Mouse (Mus musculus) midbrain, embryonic 11.5 days (tissue): Measurements from ENCODE around the gene Rpp30. TPM values are rescaled to one million over a fixed set of nuclear protein-coding genes. Genes with fewer than 3 reads are reported as not detected.

Experiments
- ATAC-seq: fragments of 200-750 bp; cut with Nextera tagmentation; 2 replicates; pipeline ENCODE4 v1.8.0; 2017; ENCODE audit warnings: moderate TSS enrichment, moderate library complexity; ENCODE audit not compliant: low FRiP score
- DNase-seq: peaks from one replicate; pipeline ENCODE4 v3.0.0; 2015; ENCODE audit warnings: low spot score; ENCODE audit errors: missing footprints
- H3K27ac ChIP-seq: fragments of 300-500 bp; sonication (generic); 2 replicates; pipeline ENCODE4 v1.5.1; 2014; ENCODE audit warnings: low read depth, low read length
- H3K27me3 ChIP-seq: fragments of 300-500 bp; sonication (generic); 2 replicates; pipeline ENCODE4 v1.6.1; 2014; ENCODE audit warnings: mild to moderate bottlenecking, low read length, moderate library complexity, mixed read lengths; ENCODE audit not compliant: control insufficient read depth, insufficient read depth
- H3K36me3 ChIP-seq: fragments of 300-500 bp; sonication (generic); 2 replicates; pipeline ENCODE4 v1.6.1; 2014; ENCODE audit warnings: mild to moderate bottlenecking, low read length, moderate library complexity, mixed read lengths; ENCODE audit not compliant: control insufficient read depth, insufficient read depth
- H3K4me1 ChIP-seq: fragments of 300-500 bp; sonication (generic); 2 replicates; pipeline ENCODE4 v1.6.1; 2014; ENCODE audit warnings: low read length; ENCODE audit not compliant: control insufficient read depth, insufficient read depth
- H3K4me2 ChIP-seq: fragments of 300-500 bp; sonication (generic); 2 replicates; pipeline ENCODE4 v1.6.1; 2014; ENCODE audit warnings: mild to moderate bottlenecking, moderate library complexity
- H3K4me3 ChIP-seq: fragments of 300-500 bp; sonication (generic); 2 replicates; pipeline ENCODE4 v1.5.1; 2014; ENCODE audit warnings: low read depth, low read length
- H3K9ac ChIP-seq: fragments of 300-500 bp; sonication (generic); 2 replicates; pipeline ENCODE4 v1.6.1; 2014; ENCODE audit warnings: low read length
- H3K9me3 ChIP-seq: fragments of 300-500 bp; sonication (generic); 2 replicates; pipeline ENCODE4 v1.6.1; 2016; ENCODE audit warnings: low read length; ENCODE audit not compliant: control insufficient read depth
- WGBS: fragments of 180-500 bp; shearing (Covaris S2); extraction: QIAGEN DNeasy Blood & Tissue Kit; methylation state at CpG from one replicate; pipeline ENCODE4 v1.1.7; 2014; 5-methylcytosine and 5-hydroxymethylcytosine counted together
- polyA plus RNA-seq: library from polyadenylated mRNA; unstranded; fragments of >200 nt; fragmentation: Nextera tagmentation; extraction: Ambion mirVana; gene quantifications from 2 replicates; pipeline ENCODE4 v1.2.1, GENCODE M21; 2014

The Rpp30 gene
- polyA plus RNA-seq, result 112 and 123 TPM in 2 replicates

DNA sequence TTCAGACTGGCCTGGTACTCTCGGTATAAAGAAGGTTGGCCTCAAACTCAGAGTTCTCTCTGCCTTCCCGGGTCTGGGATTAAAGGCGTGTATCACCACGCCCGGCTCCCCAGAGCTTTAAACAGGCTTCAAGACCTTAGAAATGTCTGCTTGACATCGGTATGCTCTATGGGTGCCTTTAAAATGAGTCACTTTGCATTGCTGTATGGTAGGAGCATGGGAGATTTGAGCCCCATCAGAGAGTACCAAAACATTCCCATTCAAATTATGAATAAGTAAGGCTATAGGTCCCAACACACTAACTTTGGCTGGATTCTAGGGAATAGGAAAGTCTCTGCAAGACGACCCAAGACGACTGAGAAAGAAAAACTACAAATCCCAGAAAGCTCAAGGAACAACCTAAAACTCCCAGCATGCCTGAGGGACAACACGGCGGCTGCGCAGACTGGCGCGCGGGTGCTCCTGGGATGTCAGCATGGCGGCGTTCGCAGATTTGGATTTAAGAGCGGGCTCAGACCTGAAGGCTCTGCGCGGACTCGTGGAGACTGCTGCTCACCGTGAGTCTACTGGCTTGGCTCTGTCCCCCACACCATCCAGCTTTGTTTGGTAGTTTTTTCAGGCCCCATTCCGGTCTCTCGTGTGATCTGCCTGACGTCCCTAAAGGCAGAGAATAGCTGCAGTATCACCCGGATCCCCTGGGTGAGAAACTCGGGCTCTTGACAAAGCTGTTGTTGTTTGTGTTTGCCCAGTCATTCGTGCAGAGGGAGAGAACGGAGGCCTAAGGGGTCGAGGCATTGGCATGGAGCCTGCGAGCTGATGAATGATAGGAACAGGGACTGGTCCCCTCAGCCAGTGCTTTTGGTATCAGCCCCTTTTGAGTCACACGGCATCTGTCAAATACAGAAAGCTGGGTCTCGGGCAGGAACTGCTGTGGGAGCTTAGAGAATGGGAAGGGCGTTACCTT is at the start of gene Rpp30:
Gene Rpp30, plus strand, starts transcription at position 455 of the 964 bp plus-strand sequence.
- peak within 1 kb of the TSS; percentile 30 for H3K27ac ChIP-seq
- H3K9me3 ChIP-seq, result no peaks in the 10 kb centered on the region
- peak within 1 kb of the TSS; percentile 81 for H3K4me3 ChIP-seq
- ATAC-seq (peak; percentile 94), DNase-seq (peak; percentile 97)
- H3K4me1 ChIP-seq, result peaks cover 6% of the 10 kb centered on the region; the same call in 1 of the 2 replicates
- peak within 1 kb of the TSS; percentile 85 for H3K9ac ChIP-seq
- H3K36me3 ChIP-seq, result peaks cover 3% of the 10 kb centered on the region; the same call in 1 of the 2 replicates
- no peaks in the 10 kb centered on the region for H3K27me3 ChIP-seq
- H3K4me2 ChIP-seq, result peak within 1 kb of the TSS; percentile 84
- WGBS, result 1% methylated on average over 34 of the region's 34 CpGs

DNA sequence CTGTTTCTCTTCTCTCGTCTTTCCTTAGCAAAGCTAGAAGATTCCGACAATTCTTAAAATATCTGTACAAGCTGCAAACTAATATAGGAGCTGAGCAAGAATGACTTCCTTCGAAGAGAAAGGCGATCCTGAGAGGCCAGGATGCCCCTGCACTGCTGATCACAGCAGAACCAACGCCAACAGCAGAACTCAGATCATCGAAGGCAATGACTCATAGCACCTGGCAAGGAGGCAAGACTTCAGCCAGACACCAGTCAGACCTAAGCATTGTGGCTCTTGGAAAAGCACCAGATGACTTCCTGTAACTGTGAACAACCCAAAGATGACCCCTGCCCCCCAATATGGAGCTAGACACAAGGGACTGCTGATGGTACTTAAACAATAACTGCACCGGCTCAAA is 37.5 kb upstream of the Rpp30 start:
- Histone ChIP-seq H3K36me3 (no peaks in the 10 kb centered on the region), H3K4me3 (no peak overlapping the region), H3K4me1 (no peaks in the 10 kb centered on the region), H3K9me3 (no peaks in the 10 kb centered on the region), H3K27me3 (no peaks in the 10 kb centered on the region), H3K27ac (no peak overlapping the region), H3K4me2 (no peak overlapping the region), H3K9ac (no peak overlapping the region)
- DNase-seq (no peak), ATAC-seq (no peak)
- 85% methylated on average over 7 of the region's 7 CpGs for WGBS

DNA sequence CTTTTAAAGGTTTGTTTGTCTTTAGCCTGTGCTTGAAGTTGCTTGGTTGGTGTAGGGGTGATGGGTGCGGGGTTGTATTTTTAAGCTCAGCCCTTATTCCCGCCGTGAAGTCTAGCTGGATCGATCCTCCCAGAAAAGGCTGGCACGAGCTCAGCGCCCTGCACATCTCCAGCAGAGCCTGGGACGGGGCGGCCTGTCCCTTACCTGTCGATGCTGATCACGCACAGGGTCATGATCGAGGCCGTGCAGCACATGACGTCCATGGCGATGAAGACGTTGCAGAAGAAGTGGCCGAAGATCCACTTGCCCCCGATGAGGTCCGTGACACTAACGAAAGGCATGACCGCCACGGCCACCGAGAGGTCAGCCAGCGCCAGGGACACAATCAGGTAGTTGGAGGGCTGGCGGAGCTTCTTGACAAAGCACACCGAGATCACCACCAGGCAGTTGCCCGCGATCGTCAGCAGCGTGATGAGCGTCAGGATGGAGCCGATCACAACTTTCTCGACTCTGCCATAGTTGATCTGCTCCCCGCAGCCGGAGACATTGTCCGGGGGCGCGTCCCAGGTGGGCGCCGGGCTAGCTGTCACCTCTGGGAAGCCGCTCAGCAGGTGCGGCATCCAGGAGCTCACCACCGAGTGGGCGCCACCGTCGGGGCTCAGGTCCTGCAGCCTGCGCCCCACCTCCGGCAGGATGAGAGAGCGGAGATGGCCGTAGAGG is 26.9 kb upstream of the Rpp30 start:
- peak; percentile 81 for DNase-seq
- H3K9me3 ChIP-seq, result no peaks in the 10 kb centered on the region
- H3K36me3 ChIP-seq, result no peaks in the 10 kb centered on the region
- 11% methylated on average over 49 of the region's 49 CpGs for WGBS
- H3K27me3 ChIP-seq, result peaks cover 21% of the 10 kb centered on the region
- H3K4me2 ChIP-seq, result peak overlapping the region; percentile 71
- no peak overlapping the region for H3K27ac ChIP-seq
- peak overlapping the region; percentile 62 for H3K4me3 ChIP-seq
- peak overlapping the region; percentile 57 for H3K9ac ChIP-seq
- no peak for ATAC-seq
- peaks cover 2% of the 10 kb centered on the region; the same call in 1 of the 2 replicates for H3K4me1 ChIP-seq

DNA sequence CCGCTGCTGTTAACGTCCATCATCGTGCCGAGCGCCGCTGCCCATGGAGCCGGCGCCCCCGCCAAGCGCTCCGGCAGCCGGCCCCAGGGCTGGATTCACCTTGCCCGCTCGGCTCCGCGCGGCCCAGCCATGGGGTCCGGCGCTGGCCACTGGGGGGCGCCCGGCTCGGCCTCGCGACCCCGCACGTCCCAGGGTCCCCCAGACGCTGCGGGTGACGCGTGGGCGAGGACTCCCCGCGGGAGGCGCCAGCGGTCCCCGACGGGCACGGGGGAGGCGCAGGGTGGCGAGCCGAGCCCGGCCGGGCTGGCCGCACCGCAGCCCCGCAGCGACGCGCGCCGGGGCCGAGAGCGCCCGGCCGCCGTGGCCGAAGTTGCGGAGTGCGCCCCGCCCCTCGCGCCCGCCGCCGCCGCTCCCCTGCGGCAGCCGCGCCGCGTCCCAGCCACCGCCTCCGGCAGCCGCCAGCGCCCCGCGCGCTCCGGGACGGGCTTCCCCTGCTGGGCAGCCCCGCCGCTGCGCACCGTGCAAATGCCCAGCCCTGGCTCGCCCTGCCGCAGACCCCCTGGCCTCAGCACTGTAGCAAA is 26.2 kb upstream of the Rpp30 start, which contains the start of gene Htr7:
Gene Htr7, minus strand, starts transcription at position 277 of the 581 bp plus-strand sequence.
- DNase-seq, result peak; percentile 98
- H3K27me3 ChIP-seq, result peaks cover 21% of the 10 kb centered on the region
- WGBS, result 0% methylated on average over 68 of the region's 86 CpGs
- no peak within 1 kb of the TSS for H3K27ac ChIP-seq
- H3K36me3 ChIP-seq, result no peaks in the 10 kb centered on the region
- H3K4me1 ChIP-seq, result peaks cover 2% of the 10 kb centered on the region; the same call in 1 of the 2 replicates
- peak within 1 kb of the TSS; percentile 57 for H3K9ac ChIP-seq
- no peaks in the 10 kb centered on the region for H3K9me3 ChIP-seq
- peak within 1 kb of the TSS; percentile 71 for H3K4me2 ChIP-seq
- peak within 1 kb of the TSS; percentile 62 for H3K4me3 ChIP-seq
- ATAC-seq, result peak; percentile 98

DNA sequence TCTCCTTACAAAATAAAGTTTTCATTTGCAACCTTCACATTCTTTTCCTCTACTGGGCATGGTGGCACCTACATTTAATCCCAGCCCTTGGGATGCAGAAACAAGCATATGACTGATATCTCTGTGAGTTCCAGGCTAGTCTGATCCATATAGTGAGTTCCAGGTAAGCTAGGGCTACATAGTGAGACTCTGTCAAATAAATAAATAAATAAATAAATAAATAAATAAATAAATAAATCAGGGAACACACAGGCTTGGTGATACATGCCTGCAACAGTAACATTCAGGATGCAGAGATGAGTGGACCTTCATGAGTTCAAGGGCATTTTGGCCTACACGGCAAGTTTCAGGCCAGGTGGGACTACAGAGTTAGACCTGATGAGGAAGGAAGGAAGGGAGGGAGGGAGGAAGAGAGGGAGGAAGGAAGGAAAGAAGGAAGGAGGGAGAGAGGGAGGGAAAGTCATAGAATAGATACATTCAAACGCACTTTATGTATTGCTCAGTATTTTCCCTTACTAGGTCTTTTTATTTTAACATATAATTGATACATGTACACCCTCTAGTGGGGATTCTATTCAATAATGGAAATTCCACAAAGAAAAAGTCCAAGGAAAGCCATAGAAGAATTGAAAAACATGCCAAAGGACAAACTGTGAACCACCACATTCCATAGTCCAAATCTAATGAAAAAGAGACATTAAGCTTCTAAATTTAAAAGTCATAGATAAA is 20.6 kb upstream of the Rpp30 start:
- no peak overlapping the region for H3K4me2 ChIP-seq
- H3K4me1 ChIP-seq, result no peaks in the 10 kb centered on the region
- no peak overlapping the region for H3K4me3 ChIP-seq
- H3K36me3 ChIP-seq, result no peaks in the 10 kb centered on the region
- DNase-seq, result no peak
- no peak overlapping the region for H3K9ac ChIP-seq
- ATAC-seq, result no peak
- 78% methylated on average over 2 of the region's 2 CpGs for WGBS
- H3K9me3 ChIP-seq, result no peaks in the 10 kb centered on the region
- no peak overlapping the region for H3K27ac ChIP-seq
- no peaks in the 10 kb centered on the region for H3K27me3 ChIP-seq

DNA sequence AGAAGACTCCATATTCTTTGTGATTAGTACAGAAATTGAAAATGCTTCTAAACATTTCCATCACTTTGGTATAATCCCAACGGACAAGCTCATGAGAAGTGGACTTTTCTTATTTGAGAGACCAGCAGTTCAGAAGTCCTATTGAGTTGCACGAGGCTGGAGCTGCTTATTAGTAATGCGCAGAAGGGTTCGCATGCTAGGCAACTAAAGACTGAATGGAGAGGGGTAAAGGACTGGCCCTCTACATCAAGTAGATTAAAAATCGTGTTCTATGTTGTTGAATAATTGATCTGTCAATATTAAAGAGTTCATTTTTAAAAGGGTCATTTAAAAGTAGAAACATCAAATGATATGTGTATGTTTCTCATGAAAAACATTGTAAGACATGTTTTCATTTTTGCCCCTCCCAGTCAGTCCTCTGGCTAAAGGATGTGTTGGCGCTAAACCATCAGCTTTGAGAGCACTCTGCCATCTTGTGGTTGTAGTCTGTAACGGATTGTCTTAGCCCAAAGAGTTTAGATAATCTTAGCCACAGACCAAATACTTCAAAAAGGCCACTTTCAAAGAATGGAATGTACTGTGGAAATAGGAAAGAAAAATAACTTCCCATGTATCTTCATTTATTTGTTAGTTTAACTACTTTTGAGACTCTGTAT is 782 bp upstream of the Rpp30 start:
- peak overlapping the region; percentile 64 for H3K9ac ChIP-seq

DNA sequence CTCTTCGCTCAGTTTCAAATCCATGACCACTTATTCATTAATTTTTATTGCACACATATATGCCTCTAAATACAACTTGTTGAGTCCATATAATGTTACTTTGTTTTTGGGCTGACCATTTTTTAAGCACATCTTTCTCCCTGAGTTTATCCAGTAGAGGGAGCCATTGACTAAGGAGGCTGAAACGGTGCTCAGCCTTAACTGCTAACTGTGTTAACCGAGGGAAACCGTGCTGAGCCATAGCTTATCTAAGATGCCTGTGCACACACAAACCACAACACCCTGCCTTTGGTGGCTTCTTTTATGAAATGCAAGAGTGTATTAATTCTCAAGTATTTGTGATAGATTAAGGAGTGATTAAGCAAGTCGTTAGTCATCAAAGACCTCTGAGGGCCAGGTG is 7.3 kb downstream of the Rpp30 start:
- Histone ChIP-seq H3K36me3 (peaks cover 5% of the 10 kb centered on the region; the same call in 1 of the 2 replicates), H3K9ac (no peak overlapping the region), H3K27me3 (no peaks in the 10 kb centered on the region), H3K27ac (no peak overlapping the region), H3K4me3 (no peak overlapping the region), H3K4me2 (no peak overlapping the region), H3K9me3 (no peaks in the 10 kb centered on the region), H3K4me1 (no peaks in the 10 kb centered on the region)
- WGBS, result 58% methylated on average over 5 of the region's 5 CpGs
- 0 out of 2 replicates have a peak, but pooled peaks have one; percentile 42 for ATAC-seq
- peak; percentile 86 for DNase-seq

More for the DNA sequence above, 782 bp upstream of the Rpp30 start:
- DNase-seq (peak; percentile 93), ATAC-seq (peak; percentile 81)
- Histone ChIP-seq H3K27me3 (no peaks in the 10 kb centered on the region), H3K4me1 (peaks cover 6% of the 10 kb centered on the region; the same call in 1 of the 2 replicates), H3K9me3 (no peaks in the 10 kb centered on the region), H3K36me3 (no peaks in the 10 kb centered on the region), H3K4me2 (peak overlapping the region; percentile 71), H3K27ac (no peak overlapping the region), H3K4me3 (peak overlapping the region; percentile 81)
- 41% methylated on average over 7 of the region's 7 CpGs for WGBS

DNA sequence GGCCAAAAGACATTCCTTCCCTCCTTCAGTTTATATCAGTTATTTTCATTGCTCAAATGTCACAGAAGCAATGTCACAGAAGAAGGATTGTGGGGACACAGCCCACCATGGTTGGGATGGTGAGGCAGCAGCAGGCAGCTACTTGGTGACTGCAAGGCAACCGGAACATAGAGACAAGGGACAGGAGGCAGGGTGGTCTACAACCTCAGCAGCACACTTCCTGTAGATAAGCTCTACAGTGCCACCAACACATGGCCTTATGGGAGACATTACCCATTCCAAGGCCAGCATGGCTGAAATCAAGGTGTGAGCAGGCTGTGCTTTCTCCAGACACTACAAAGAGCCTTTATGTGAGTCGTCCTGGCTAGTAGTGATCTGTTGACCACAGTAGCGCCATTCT is 13.7 kb downstream of the Rpp30 start:
- Histone ChIP-seq H3K4me3 (no peak overlapping the region), H3K36me3 (peaks cover 8% of the 10 kb centered on the region; the same call in 1 of the 2 replicates), H3K27me3 (no peaks in the 10 kb centered on the region), H3K4me1 (no peaks in the 10 kb centered on the region), H3K9me3 (no peaks in the 10 kb centered on the region), H3K9ac (no peak overlapping the region), H3K4me2 (no peak overlapping the region), H3K27ac (no peak overlapping the region)
- 90% methylated on average over 3 of the region's 3 CpGs for WGBS
- ATAC-seq (no peak), DNase-seq (no peak)
